Mouse (Mus musculus): ENCODE data around the gene Atp5j2. TPM values are rescaled to one million over a fixed set of nuclear protein-coding genes. Genes with fewer than 3 reads are reported as not detected.

Gene Atp5j2
- polyA plus RNA-seq, 1 experiment from 2014 or later = 454 TPM

DNA sequence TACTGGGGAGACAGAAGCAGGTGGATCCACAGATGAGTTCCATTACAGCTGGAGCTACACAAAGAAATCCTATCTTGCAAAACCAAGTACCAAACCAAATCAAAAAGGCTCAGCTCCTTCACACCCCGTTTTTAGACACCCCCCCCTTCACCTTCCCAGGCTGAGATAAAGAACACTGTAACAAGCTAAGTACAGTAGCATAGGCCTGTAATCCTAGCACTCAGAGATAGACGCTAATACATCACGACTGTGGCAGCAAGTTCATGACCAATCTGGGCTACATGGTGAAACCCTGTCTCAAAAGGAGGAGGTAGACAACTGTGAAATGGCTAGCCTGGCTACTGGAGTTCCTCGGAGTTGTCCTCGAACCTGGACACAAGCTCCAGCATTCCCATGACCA is 1.5 kb downstream of the Atp5j2 start:
- Histone ChIP-seq H3K9me3 (replicated peaks; ENCODE audit: control insufficient read depth, low read length) (no peaks in the 10 kb centered on the region), H3K4me2 (ENCODE audit: low read depth, low read length) (peak overlapping the region; percentile 85), H3K9ac (ENCODE audit: low read depth, low read length) (peak overlapping the region; percentile 93), H3K4me1 (ENCODE audit: control insufficient read depth, low read depth, low read length) (peaks cover 27% of the 10 kb centered on the region), H3K27me3 (ENCODE audit: control insufficient read depth, insufficient read depth, low read depth, low read length) (no peaks in the 10 kb centered on the region), H3K36me3 (ENCODE audit: control insufficient read depth, insufficient read depth) (peaks cover 25% of the 10 kb centered on the region), H3K27ac (ENCODE audit: low read length) (peak overlapping the region; percentile 83), H3K4me3 (ENCODE audit: low read depth, low read length) (peak overlapping the region; percentile 91)
- peak; percentile 12; the same call in 1 of the 2 replicates for ATAC-seq (ENCODE audit: low read depth)
- 18% methylated on average over 5 of the region's 5 CpGs for WGBS (ENCODE audit: insufficient replicate concordance)

DNA sequence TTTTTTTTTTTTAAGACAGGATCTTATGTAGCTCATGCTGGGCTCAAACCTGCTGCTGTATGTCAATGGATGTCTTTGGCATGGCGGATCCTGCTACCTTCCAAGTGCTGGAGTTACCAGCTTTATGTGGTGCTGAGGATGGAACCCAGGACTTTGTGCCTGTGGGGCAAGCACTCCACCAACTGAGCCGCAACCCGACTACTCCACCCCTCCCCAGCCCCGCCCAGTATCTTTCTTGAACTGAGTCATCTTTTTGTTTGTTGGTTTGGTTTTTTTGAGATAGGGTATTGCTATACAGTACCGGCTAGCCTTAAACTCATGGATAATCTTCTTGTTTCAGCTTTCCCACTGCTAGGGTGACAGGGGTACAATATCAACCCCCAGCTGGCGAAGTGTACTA is 2.4 kb downstream of the Atp5j2 start:
- Histone ChIP-seq H3K4me3 (ENCODE audit: low read depth, low read length) (peak overlapping the region; percentile 91), H3K27me3 (ENCODE audit: control insufficient read depth, insufficient read depth, low read depth, low read length) (no peaks in the 10 kb centered on the region), H3K9me3 (replicated peaks; ENCODE audit: control insufficient read depth, low read length) (no peaks in the 10 kb centered on the region), H3K27ac (ENCODE audit: low read length) (no peak overlapping the region), H3K36me3 (ENCODE audit: control insufficient read depth, insufficient read depth) (peaks cover 21% of the 10 kb centered on the region), H3K4me2 (ENCODE audit: low read depth, low read length) (peak overlapping the region; percentile 85), H3K9ac (ENCODE audit: low read depth, low read length) (no peak overlapping the region; the same call in 1 of the 2 replicates), H3K4me1 (ENCODE audit: control insufficient read depth, low read depth, low read length) (peaks cover 27% of the 10 kb centered on the region)
- ATAC-seq (ENCODE audit: low read depth) = peak; percentile 10; the same call in 1 of the 2 replicates
- 30% methylated on average over 6 of the region's 6 CpGs for whole genome bisulfite sequencing (ENCODE audit: insufficient replicate concordance)

DNA sequence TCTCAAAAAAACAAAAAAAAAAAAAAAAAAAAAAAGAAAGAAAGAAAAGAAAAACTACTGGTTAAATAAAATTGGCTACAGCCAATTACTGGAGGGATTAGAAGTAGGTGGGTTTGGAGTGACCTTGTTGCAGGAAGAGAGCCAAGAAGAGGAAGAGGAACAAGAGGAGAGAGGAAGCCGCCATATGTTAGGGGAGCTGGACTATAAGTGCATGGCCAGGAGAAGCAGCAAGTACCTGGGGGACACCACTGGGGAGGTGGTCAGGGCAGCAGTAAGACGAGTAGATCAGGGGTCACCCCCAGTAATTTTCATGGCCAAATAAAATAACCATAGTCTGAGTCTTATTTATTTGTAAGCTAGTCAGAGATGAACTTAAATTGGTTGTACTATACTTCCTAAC is 6.6 kb downstream of the Atp5j2 start:
- peaks cover 54% of the 10 kb centered on the region for H3K36me3 ChIP-seq (ENCODE audit: control insufficient read depth, insufficient read depth)
- H3K4me2 ChIP-seq (ENCODE audit: low read depth, low read length) = no peak overlapping the region
- no peak overlapping the region for H3K4me3 ChIP-seq (ENCODE audit: low read depth, low read length)
- H3K9ac ChIP-seq (ENCODE audit: low read depth, low read length) = no peak overlapping the region
- no peaks in the 10 kb centered on the region for H3K9me3 ChIP-seq (replicated peaks; ENCODE audit: control insufficient read depth, low read length)
- no peak for ATAC-seq (ENCODE audit: low read depth)
- H3K27me3 ChIP-seq (ENCODE audit: control insufficient read depth, insufficient read depth, low read depth, low read length) = no peaks in the 10 kb centered on the region
- H3K27ac ChIP-seq (ENCODE audit: low read length) = no peak overlapping the region
- peaks cover 16% of the 10 kb centered on the region for H3K4me1 ChIP-seq (ENCODE audit: control insufficient read depth, low read depth, low read length)
- WGBS (ENCODE audit: insufficient replicate concordance) = 65% methylated on average over 2 of the region's 2 CpGs

DNA sequence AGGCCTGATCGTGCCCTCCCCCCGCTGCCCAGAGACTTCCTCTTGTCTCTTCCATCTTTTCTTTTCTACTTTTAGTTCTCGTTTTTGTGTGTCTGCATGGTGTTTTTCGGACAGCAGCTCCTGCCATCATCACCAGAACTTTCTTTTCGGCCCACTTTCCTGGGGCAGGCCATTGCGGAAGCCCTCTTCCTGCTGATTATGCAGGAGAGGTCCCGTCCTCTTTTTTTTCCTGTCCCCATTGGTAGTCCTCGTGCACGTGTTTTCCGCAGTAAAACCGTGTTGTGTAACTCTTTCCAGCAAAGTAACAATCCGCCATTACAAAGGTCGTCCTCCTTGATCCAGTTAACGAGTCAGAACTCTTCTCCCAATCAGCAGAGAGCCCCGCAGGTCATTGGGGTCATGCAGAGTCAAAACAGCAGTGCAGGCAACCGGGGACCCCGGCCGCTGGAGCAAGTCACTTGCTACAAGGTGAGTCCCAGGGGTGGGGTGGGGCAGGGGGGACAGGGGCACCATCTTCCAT is 13.3 kb downstream of the Atp5j2 start:
- Histone ChIP-seq H3K9ac (ENCODE audit: low read depth, low read length) (no peak overlapping the region), H3K27ac (ENCODE audit: low read length) (peak overlapping the region; percentile 31; the same call in 1 of the 2 replicates), H3K9me3 (replicated peaks; ENCODE audit: control insufficient read depth, low read length) (no peaks in the 10 kb centered on the region), H3K36me3 (ENCODE audit: control insufficient read depth, insufficient read depth) (peaks cover 76% of the 10 kb centered on the region), H3K4me2 (ENCODE audit: low read depth, low read length) (peak overlapping the region; percentile 7; the same call in 1 of the 2 replicates), H3K4me3 (ENCODE audit: low read depth, low read length) (0 out of 2 replicates have a peak overlapping the region, but pooled peaks have one; percentile 9), H3K4me1 (ENCODE audit: control insufficient read depth, low read depth, low read length) (no peaks in the 10 kb centered on the region), H3K27me3 (ENCODE audit: control insufficient read depth, insufficient read depth, low read depth, low read length) (no peaks in the 10 kb centered on the region)
- 69% methylated on average over 18 of the region's 18 CpGs for whole genome bisulfite sequencing (ENCODE audit: insufficient replicate concordance)
- peak; percentile 14 for ATAC-seq (ENCODE audit: low read depth)

DNA sequence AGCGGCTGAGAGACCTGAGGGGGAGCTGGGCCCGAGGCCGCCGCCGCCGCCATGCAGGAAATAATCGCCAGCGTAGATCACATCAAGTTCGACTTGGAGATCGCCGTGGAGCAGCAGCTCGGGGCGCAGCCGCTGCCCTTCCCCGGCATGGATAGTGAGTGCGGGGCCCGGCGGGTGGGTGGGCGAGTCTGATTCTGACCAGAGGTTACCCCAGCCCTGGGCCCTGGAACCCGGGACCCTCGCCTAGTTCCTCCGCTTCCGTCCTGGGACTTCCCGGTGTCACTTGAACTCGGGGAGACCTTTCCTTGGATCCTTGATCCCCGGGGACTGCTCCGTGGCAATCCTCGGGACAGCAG is 24.6 kb downstream of the Atp5j2 start:
- Histone ChIP-seq H3K9me3 (replicated peaks; ENCODE audit: control insufficient read depth, low read length) (no peaks in the 10 kb centered on the region), H3K36me3 (ENCODE audit: control insufficient read depth, insufficient read depth) (peaks cover 21% of the 10 kb centered on the region), H3K4me1 (ENCODE audit: control insufficient read depth, low read depth, low read length) (peaks cover 19% of the 10 kb centered on the region), H3K4me2 (ENCODE audit: low read depth, low read length) (peak overlapping the region; percentile 84), H3K27ac (ENCODE audit: low read length) (peak overlapping the region; percentile 82), H3K27me3 (ENCODE audit: control insufficient read depth, insufficient read depth, low read depth, low read length) (no peaks in the 10 kb centered on the region), H3K4me3 (ENCODE audit: low read depth, low read length) (peak overlapping the region; percentile 98), H3K9ac (ENCODE audit: low read depth, low read length) (peak overlapping the region; percentile 99)
- peak; percentile 6 for ATAC-seq (ENCODE audit: low read depth)
- WGBS (ENCODE audit: insufficient replicate concordance) = under 1% methylated on average over 28 of the region's 28 CpGs

DNA sequence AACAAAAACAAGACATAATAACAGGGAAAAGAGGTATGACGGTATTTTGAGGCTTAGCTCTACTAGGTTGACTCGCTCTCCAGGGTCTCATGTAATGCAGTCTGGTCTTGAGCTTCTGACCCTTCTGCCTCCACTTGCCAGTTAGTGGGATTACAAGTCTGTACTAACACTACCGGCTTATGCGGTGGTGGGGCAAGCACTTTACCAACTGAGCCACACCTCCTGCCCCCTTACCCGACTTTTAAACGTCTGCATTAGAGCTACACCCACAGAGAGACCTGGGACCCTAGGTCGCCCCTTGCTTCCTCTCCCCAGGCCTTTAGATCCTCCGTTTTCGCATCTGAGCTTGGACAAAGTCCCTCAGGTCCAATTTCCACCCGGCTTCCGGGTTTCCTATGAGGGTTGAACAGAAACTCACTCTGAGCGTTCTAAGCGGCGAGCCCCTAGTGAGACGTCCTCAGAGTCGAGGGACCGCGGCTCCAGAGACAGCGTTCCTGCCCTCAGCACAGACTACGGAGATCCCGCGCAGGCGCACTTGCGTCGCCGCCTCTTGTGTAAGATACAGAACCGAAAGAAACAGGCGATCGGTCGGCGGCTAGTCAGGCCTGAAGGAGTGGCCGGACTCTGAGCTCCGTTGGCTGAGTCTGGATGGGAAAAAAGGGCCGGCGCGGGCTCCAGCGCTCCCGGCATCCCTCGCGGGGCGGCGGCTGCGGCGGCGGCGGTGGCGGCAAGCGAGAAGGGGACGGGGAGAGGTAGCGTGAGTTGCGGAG is 25.1 kb downstream of the Atp5j2 start, which contains the start of the genes Ptcd1 and Cpsf4:
Gene Ptcd1 (minus strand): TSS at position 573 of the 770 bp plus-strand sequence.
Gene Cpsf4 (plus strand): TSS at position 678 of the 770 bp plus-strand sequence.
- ATAC-seq (ENCODE audit: low read depth) = peak; percentile 95
- WGBS (ENCODE audit: insufficient replicate concordance) = under 1% methylated on average over 47 of the region's 51 CpGs
- Histone ChIP-seq H3K27ac (ENCODE audit: low read length) (peak within 1 kb of the TSS; percentile 82), H3K36me3 (ENCODE audit: control insufficient read depth, insufficient read depth) (peaks cover 16% of the 10 kb centered on the region), H3K4me3 (ENCODE audit: low read depth, low read length) (peak within 1 kb of the TSS; percentile 98), H3K4me2 (ENCODE audit: low read depth, low read length) (peak within 1 kb of the TSS; percentile 84), H3K9ac (ENCODE audit: low read depth, low read length) (peak within 1 kb of the TSS; percentile 99), H3K4me1 (ENCODE audit: control insufficient read depth, low read depth, low read length) (peaks cover 19% of the 10 kb centered on the region), H3K9me3 (replicated peaks; ENCODE audit: control insufficient read depth, low read length) (no peaks in the 10 kb centered on the region), H3K27me3 (ENCODE audit: control insufficient read depth, insufficient read depth, low read depth, low read length) (no peaks in the 10 kb centered on the region)

DNA sequence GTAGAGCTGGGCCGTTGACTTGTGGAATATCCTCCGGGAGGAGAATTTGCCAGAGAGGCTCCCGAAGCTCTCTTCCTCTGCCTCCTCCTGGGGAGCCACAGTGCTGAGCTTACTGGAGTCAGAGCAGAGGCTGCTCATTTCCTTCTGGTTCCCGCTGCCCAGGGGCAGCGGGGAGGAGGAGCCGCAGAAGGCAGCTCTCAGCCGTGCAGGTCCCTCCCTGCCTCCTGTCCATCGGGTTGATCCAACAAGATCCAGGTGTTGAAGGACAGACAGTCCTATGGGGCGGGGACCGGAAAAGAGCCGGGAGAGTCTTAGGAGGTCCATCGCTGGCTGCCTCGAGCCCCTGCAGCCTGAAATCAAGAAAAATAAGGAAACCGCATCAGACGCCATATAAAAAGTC is 26.7 kb downstream of the Atp5j2 start:
- H3K4me3 ChIP-seq (ENCODE audit: low read depth, low read length) = no peak overlapping the region
- H3K9me3 ChIP-seq (replicated peaks; ENCODE audit: control insufficient read depth, low read length) = no peaks in the 10 kb centered on the region
- H3K4me1 ChIP-seq (ENCODE audit: control insufficient read depth, low read depth, low read length) = peaks cover 19% of the 10 kb centered on the region
- H3K4me2 ChIP-seq (ENCODE audit: low read depth, low read length) = no peak overlapping the region
- H3K9ac ChIP-seq (ENCODE audit: low read depth, low read length) = no peak overlapping the region
- H3K27me3 ChIP-seq (ENCODE audit: control insufficient read depth, insufficient read depth, low read depth, low read length) = no peaks in the 10 kb centered on the region
- no peak overlapping the region for H3K27ac ChIP-seq (ENCODE audit: low read length)
- ATAC-seq (ENCODE audit: low read depth) = no peak
- peaks cover 13% of the 10 kb centered on the region for H3K36me3 ChIP-seq (ENCODE audit: control insufficient read depth, insufficient read depth)
- 81% methylated on average over 15 of the region's 15 CpGs for WGBS (ENCODE audit: insufficient replicate concordance)

DNA sequence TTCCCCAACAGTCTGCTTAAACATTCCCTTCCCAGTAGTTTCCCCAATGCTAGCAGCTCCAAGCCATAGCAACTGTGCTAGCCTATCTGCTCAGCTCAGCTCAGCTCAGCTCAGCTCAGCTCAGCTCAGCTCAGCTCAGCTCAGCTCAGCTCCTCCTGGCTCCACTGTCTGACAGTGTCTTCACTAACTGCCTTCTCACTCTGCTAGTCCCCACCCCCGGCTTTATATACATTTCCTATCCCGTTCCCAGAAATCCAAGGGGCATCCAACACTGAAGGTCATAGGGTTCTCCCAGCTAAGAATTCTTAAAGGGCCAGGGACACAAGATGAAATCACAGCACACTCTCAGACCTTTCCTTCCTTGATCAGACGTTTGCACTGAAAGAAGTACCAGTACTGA is 27.2 kb downstream of the Atp5j2 start:
- Histone ChIP-seq H3K4me1 (ENCODE audit: control insufficient read depth, low read depth, low read length) (peaks cover 19% of the 10 kb centered on the region), H3K4me3 (ENCODE audit: low read depth, low read length) (no peak overlapping the region), H3K9me3 (replicated peaks; ENCODE audit: control insufficient read depth, low read length) (no peaks in the 10 kb centered on the region), H3K36me3 (ENCODE audit: control insufficient read depth, insufficient read depth) (peaks cover 13% of the 10 kb centered on the region), H3K27me3 (ENCODE audit: control insufficient read depth, insufficient read depth, low read depth, low read length) (no peaks in the 10 kb centered on the region), H3K9ac (ENCODE audit: low read depth, low read length) (no peak overlapping the region), H3K27ac (ENCODE audit: low read length) (no peak overlapping the region), H3K4me2 (ENCODE audit: low read depth, low read length) (no peak overlapping the region)
- ATAC-seq (ENCODE audit: low read depth) = no peak
- WGBS (ENCODE audit: insufficient replicate concordance) = 64% methylated on average over 3 of the region's 3 CpGs

DNA sequence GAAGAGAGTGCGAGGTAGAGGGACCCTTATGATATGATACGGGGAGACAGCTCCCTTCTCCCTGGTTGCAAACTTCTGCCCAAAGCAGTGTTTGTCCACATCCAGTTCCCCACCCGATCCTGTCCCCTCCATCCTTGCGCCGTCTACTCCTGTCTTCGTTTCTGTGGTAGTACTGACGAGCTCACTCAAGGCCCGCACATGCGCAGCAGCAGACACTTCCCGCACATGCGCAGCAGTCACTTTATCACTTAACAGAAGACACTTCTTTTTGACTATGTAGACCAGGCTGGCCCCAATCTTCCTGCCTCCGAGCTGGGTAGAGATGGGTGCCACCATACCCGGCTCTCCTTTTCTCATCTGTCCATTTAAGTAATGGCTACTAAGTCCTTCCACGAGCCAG is 30.5 kb downstream of the Atp5j2 start:
- ATAC-seq (ENCODE audit: low read depth) = no peak
- Histone ChIP-seq H3K9ac (ENCODE audit: low read depth, low read length) (no peak overlapping the region), H3K36me3 (ENCODE audit: control insufficient read depth, insufficient read depth) (peaks cover 26% of the 10 kb centered on the region), H3K9me3 (replicated peaks; ENCODE audit: control insufficient read depth, low read length) (no peaks in the 10 kb centered on the region), H3K4me1 (ENCODE audit: control insufficient read depth, low read depth, low read length) (peaks cover 9% of the 10 kb centered on the region), H3K4me3 (ENCODE audit: low read depth, low read length) (no peak overlapping the region), H3K4me2 (ENCODE audit: low read depth, low read length) (no peak overlapping the region), H3K27ac (ENCODE audit: low read length) (no peak overlapping the region), H3K27me3 (ENCODE audit: control insufficient read depth, insufficient read depth, low read depth, low read length) (no peaks in the 10 kb centered on the region)
- WGBS (ENCODE audit: insufficient replicate concordance) = 83% methylated on average over 14 of the region's 14 CpGs
